Mouse (Mus musculus) left cerebral cortex, adult 11 months (tissue): ENCODE measurements around the gene Meis2.

Experiments
- DNase-seq: peaks from one replicate; pipeline ENCODE4 v3.0.0; 2022; ENCODE audit warnings: low spot score

Gene Meis2

GRCm38 (mm10) chr2:116067711-116068110, 2.1 kb upstream of the Meis2 start:
- no peak for DNase-seq

- peak; percentile 73 for DNase-seq
Observed at GRCm38 (mm10) chr2:116067065-116067497, 1.4 kb upstream of the Meis2 start.

- DNase-seq: no peak
Observed at GRCm38 (mm10) chr2:116066057-116066941, 660 bp upstream of the Meis2 start.

DNA sequence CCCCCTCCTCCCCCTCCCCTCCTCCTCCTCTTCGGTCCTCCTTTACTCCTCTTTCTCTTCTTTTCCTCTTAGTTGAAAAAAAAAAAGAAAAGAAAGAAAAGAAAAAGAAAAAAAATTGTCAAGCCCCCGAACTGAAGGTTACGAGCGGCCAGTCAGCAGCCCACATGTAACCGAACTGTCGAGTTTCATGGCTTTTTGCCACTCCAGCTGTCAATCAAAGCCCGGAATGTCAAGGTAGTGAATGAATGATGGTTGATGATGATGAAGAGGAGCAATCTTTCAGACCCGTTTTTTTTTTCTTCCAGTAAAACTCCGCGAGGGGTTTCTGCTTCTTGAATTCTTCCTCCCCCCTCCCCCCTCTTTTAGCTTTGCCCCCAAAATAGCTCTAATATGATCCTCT, 582 bp downstream of the Meis2 start:
- no peak for DNase-seq

DNA sequence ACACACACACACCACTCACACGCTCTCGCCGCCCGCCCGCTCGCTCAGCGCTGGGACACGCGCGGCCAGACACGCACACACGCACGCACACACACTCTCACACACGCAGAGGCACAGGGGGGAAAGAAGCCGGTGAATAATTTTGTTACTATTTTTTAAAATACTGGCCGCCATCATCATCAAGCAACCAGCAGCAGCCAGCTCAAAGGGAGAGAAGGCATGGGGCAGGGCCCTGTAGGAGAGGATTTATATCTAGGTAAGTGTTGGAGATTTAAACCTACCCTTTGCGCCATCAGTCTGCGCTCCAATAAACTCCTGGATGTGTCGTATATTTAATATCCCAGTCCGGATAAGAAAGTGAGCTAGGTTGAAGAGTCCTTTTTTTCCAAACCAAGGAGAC, 1.1 kb downstream of the Meis2 start:
- DNase-seq: no peak

GRCm38 (mm10) chr2:116063819-116064293, 1.8 kb downstream of the Meis2 start:
- DNase-seq: no peak

- no peak for DNase-seq
Observed at GRCm38 (mm10) chr2:116062761-116063441, 2.7 kb downstream of the Meis2 start.

- no peak for DNase-seq
Observed at GRCm38 (mm10) chr2:116062251-116062651, 3.4 kb downstream of the Meis2 start.

DNA sequence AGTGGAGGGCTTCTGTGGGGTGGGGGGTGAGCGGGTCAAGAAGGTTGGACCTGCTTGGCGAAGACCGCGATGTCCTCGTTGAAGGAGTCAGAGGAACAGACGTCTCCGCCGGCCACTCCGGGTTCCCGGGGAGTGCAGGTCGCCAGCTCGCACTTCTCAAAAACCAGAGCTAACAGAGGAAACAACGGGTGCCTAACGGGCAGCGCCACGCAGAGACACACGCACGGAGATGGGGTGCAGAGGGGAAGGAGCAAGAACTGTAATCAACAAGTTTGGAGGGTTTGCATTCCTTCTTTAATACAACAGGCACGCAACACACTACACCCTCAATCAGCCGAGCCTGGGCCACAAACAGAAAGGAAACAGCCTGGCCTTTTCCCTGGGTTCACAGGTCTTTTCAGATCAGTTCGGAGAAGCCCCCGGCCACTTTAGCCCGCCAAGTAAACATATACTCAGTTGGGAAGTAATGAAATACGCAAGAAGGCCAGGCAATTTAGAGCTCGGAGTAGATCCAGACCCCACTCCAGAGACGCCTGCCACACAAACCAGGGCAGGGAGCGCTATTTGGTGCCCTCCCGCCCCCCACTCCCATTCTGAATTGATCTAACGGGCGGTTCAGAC, 4.1 kb downstream of the Meis2 start:
- DNase-seq: no peak

GRCm38 (mm10) chr2:116060701-116061400, 4.8 kb downstream of the Meis2 start:
- no peak for DNase-seq

DNA sequence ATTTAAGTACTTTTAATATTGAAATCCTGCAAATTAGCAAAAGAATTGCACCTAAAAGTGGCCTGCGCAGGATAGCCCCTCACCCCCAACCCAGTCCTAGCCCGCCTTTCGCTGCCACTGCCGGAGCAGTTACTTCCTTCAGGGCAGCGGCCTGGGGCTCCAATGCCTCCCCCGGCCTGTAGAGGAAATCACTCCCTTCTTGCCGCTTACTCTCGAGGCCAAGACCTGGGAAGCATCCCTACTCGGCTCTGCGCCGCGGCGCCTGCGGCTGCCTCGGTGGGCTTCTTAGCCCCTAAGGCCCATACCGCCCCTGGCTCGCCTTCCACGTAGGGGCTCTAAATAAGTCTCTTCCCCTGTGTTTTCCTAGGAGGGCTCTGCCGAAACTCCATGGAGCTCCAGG, 5.4 kb downstream of the Meis2 start:
- DNase-seq: no peak

DNA sequence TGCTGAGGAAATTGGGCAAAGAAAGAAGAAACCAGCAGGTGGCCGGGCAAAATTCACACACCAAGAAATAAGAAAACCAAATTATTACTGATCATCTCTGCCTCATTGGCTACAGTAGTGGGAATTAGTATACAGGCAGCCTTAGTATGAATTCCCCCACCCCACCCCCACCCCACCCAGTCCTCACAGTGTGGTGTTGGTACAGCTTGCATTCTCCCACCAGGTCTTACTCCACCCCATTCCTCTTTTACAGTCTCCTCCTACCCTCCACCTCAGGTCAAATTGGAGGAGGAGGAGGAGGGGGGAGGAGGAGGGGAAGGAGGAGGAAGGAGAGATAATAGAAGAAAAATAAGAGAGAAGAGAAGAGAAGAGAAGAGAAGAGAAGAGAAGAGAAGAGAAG, 6.0 kb downstream of the Meis2 start:
- DNase-seq: no peak

DNA sequence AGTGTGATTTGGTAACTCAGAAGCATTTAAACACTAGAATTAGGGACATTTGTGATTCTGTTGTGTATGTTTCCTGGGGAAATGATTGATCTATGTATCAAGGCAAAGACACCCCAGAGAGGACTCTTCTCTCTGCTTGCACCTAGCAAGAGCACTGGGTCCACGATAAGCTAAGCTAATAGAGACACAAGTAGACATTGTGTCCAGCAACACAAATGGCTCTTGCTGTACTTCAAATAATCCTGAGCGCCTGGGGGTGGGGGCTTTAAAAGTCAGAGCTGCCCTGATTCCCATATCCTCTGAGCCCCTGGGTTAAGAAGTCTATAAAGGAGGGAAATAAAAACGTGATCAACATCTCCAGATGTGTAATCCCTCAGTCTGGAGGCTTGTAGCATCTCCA, 6.6 kb downstream of the Meis2 start:
- DNase-seq: no peak

GRCm38 (mm10) chr2:116058511-116058910, 7.1 kb downstream of the Meis2 start:
- no peak for DNase-seq

- no peak for DNase-seq
Observed at GRCm38 (mm10) chr2:116056826-116057225, 8.8 kb downstream of the Meis2 start.

GRCm38 (mm10) chr2:116055686-116056620, 9.7 kb downstream of the Meis2 start:
- DNase-seq: no peak

DNA sequence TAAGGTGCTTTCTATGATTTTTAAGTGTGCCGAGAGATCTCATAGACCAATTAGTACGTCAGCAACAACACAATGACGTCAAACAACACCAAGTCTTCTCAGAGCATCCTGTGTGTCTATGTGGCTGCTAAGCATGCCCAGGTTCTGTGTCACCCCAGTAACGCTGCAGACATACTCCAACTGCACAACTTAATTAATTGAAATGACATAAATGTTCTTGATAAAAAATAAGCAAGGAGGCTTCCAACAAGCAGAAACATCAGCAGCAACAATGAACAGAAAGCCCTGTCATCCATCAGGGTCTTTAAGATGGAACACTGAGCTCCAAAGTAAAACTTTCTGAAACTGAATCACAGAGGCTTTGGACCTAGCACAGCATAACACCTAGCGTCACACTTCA, 11.7 kb downstream of the Meis2 start:
- DNase-seq: no peak

DNA sequence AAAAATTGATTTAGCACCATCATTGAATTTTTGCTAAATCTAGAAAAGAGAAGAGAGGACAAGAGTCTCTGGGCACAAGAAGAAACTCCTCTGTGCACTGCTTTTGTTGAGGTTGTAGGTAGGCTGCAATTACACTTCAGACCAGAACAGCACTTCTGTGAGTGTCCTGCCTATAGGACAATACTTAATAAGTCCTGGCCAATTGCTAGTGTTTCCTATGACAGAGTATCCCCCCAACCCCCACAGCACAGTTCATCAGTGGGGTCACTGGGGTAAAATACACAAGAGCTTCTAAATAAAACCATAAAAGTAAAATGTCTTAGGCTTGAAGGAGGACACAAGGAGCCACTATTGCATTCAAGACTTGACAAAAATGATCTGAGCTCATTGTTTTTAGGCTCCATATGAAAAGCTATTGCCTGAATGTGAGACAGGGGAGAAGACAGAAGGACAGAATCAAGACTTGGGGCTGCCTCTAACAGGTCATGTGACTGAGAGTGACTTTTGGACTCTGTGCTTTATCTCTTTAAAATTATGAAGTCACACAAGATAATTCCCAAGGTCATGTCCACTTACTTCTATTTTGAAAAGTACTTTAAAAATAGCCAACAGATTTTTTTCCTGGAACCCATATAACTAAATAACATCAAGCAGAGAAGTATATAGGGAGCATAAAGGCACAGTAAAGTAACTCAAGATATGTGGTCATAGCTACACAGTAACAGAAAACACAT, 12.8 kb downstream of the Meis2 start:
- DNase-seq: no peak

GRCm38 (mm10) chr2:116051906-116052614, 13.6 kb downstream of the Meis2 start:
- DNase-seq: no peak

DNA sequence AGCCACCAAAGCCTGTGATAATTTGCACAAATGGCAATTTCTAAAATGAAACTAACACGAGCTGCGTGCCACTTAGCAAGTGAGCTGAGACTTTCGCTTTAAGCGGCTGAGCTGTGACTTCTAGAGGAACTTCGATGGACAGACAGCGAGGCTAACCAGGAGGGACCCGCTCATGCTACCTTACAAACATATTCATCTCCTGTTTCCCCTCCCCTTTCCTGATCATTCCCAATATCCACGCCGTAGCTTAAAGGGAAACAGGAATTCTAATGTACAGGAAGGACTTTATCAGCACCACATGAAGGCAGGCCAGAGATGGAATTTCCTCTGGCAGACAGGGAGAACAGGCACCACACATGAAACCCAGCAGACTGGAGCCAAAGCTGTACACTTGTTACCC, 15.9 kb downstream of the Meis2 start:
- DNase-seq: no peak
